Mouse (Mus musculus): ENCODE data around the gene Eml4. TPM values are rescaled to one million over a fixed set of nuclear protein-coding genes. Genes with fewer than 3 reads are reported as not detected.

Gene Eml4
- polyA plus RNA-seq, 1 experiment: 11.6 TPM

DNA sequence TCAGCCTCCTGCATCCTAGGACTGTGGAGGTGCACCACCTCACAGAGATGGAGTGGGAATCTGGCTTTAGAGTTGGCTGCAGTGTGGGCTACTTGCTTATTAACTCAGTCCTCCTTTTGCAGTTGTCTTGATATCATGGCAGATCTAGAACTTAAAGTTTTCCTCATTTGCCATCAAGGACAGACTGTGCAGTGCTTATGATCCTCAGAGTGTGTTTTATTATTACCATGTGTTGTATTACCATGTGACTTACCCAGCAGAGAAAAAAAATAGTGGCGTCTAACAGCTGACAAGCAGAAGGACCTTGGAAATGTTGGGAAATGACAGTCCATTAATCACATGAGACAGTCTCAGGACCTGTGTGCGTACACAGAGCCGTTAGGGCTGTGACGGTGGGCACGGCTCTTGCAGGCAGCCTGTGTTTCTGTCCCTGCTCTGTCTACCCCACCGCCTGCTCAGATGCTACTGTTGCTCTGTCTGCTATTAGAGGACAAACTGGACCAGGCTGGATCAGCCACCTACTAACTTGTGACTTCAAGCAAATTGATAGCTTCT lies 116.0 kb downstream of the Eml4 start:
- Histone ChIP-seq H3K27me3 (ENCODE audit: control insufficient read depth, insufficient read depth, low read length) (no peaks in the 10 kb centered on the region), H3K36me3 (ENCODE audit: control insufficient read depth, insufficient read depth, low read length) (peaks cover 1% of the 10 kb centered on the region; the same call in 1 of the 2 replicates), H3K4me1 (ENCODE audit: control insufficient read depth, insufficient read depth, low read length) (no peaks in the 10 kb centered on the region), H3K4me3 (ENCODE audit: control insufficient read depth, low read depth, low read length) (no peak overlapping the region), H3K27ac (ENCODE audit: control insufficient read depth, insufficient read depth, low read depth, low read length) (no peak overlapping the region)
- TF ChIP-seq POLR2A (IDR thresholded peaks at IDR 0.05; ENCODE audit: control insufficient read depth, low read depth, low read length) (no peak), CTCF (IDR thresholded peaks at IDR 0.05; ENCODE audit: control insufficient read depth, insufficient read depth, insufficient replicate concordance, low read depth, low read length) (no peak)

DNA sequence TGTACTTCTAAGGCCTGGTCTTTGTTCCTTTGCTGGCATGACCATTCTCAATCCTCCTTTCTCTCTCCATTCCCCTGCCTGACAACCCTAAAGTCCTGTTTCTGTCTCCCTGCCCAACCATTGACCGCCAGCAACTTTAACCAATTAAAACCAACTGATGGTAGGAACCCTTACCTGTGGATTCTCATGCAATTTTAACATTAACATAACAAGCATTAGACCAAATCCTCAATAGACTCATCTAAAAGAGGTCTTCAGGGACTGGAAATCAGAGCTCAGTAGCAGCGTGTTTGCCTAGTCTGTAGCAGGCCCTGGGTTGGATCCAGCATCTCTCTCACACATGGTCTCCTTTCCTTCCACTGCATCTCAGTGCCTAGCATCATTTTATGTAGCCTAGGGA lies 118.9 kb downstream of the Eml4 start:
- Histone ChIP-seq H3K27me3 (ENCODE audit: control insufficient read depth, insufficient read depth, low read length) (no peaks in the 10 kb centered on the region), H3K4me3 (ENCODE audit: control insufficient read depth, low read depth, low read length) (no peak overlapping the region), H3K27ac (ENCODE audit: control insufficient read depth, insufficient read depth, low read depth, low read length) (no peak overlapping the region), H3K36me3 (ENCODE audit: control insufficient read depth, insufficient read depth, low read length) (no peaks in the 10 kb centered on the region; the same call in 1 of the 2 replicates), H3K4me1 (ENCODE audit: control insufficient read depth, insufficient read depth, low read length) (no peaks in the 10 kb centered on the region)
- TF ChIP-seq CTCF (IDR thresholded peaks at IDR 0.05; ENCODE audit: control insufficient read depth, insufficient read depth, insufficient replicate concordance, low read depth, low read length) (no peak), POLR2A (IDR thresholded peaks at IDR 0.05; ENCODE audit: control insufficient read depth, low read depth, low read length) (no peak)

DNA sequence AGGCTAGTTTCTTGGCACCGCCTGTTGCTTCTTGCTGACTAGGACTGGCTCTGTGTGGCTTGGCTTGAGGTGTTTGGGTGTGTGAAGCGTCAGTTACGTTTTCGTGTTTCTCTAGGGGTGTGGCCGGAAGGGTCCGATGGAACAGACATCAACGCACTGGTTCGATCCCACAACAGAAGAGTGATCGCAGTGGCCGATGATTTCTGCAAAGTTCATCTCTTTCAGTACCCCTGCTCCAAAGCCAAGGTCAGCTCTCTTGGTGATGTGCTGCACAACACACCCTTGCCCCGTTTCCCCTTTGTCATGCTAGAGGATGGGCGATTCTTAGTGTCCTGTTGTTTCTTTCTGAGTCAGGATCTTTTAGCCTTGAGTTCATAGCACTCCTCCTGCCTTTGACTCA lies 126.4 kb downstream of the Eml4 start:
- no peaks in the 10 kb centered on the region for H3K4me1 ChIP-seq (ENCODE audit: control insufficient read depth, insufficient read depth, low read length)
- H3K36me3 ChIP-seq (ENCODE audit: control insufficient read depth, insufficient read depth, low read length): peaks cover 1% of the 10 kb centered on the region; the same call in 1 of the 2 replicates
- no peak overlapping the region for H3K4me3 ChIP-seq (ENCODE audit: control insufficient read depth, low read depth, low read length)
- no peak for TF ChIP-seq POLR2A (IDR thresholded peaks at IDR 0.05; ENCODE audit: control insufficient read depth, low read depth, low read length)
- no peak for TF ChIP-seq CTCF (IDR thresholded peaks at IDR 0.05; ENCODE audit: control insufficient read depth, insufficient read depth, insufficient replicate concordance, low read depth, low read length)
- no peak overlapping the region for H3K27ac ChIP-seq (ENCODE audit: control insufficient read depth, insufficient read depth, low read depth, low read length)
- no peaks in the 10 kb centered on the region for H3K27me3 ChIP-seq (ENCODE audit: control insufficient read depth, insufficient read depth, low read length)

DNA sequence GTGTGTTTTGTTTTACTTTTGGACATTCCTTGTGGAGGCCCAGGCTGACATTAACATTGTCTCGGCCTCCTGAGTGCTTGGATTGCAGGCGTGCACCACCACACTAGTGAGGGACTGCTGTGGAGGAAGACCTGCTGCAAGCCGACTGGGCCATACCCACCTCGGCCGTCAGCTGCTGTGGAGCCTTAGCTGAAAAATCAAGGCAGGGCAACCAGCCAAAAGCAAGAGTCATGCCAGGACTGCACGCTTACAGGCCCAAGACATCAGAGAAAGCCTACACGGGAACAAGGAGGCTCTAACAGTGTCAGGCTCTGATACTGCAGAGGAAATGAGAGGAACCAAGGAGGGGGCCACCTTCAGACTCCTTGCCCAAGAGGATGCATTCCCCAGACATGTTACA lies 130.8 kb downstream of the Eml4 start:
- peaks cover 1% of the 10 kb centered on the region; the same call in 1 of the 2 replicates for H3K36me3 ChIP-seq (ENCODE audit: control insufficient read depth, insufficient read depth, low read length)
- TF ChIP-seq CTCF (IDR thresholded peaks at IDR 0.05; ENCODE audit: control insufficient read depth, insufficient read depth, insufficient replicate concordance, low read depth, low read length) (no peak), POLR2A (IDR thresholded peaks at IDR 0.05; ENCODE audit: control insufficient read depth, low read depth, low read length) (no peak)
- H3K4me1 ChIP-seq (ENCODE audit: control insufficient read depth, insufficient read depth, low read length): no peaks in the 10 kb centered on the region
- no peaks in the 10 kb centered on the region for H3K27me3 ChIP-seq (ENCODE audit: control insufficient read depth, insufficient read depth, low read length)
- H3K4me3 ChIP-seq (ENCODE audit: control insufficient read depth, low read depth, low read length): no peak overlapping the region
- H3K27ac ChIP-seq (ENCODE audit: control insufficient read depth, insufficient read depth, low read depth, low read length): no peak overlapping the region

DNA sequence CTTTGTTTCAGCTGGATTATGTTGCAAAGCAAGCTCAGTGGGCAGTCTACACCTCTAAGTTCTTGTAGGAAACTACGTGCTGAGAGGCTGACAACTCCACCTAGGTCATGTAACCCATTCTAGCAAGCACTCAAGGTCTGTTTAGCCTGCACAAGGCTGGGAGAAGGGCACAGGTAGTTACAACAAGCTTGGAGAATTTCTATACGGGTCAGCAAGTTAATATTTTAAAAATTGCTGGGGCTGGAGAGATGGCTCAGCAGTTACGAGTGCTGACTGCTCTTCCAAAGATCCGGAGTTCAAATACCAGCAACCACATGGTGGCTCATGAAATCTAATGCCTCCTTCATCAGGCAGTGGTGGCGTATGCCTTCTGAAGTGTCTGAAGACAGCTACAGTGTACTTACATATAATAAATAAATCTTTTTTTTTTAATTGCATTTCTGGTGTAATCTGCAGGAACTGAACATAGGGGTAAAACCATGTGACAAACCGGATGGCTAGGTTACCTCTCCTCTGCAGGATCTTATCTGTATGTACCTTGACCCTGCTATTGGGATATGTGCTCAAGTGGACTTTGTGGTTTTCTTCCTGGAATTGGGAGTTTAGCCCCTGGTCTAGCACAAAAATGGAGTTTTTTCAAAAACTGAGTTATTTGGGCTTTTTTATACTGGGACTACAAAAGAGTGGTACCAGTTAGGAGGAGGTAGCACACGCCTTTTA lies 132.2 kb downstream of the Eml4 start:
- TF ChIP-seq CTCF (IDR thresholded peaks at IDR 0.05; ENCODE audit: control insufficient read depth, insufficient read depth, insufficient replicate concordance, low read depth, low read length) (no peak), POLR2A (IDR thresholded peaks at IDR 0.05; ENCODE audit: control insufficient read depth, low read depth, low read length) (no peak)
- Histone ChIP-seq H3K4me1 (ENCODE audit: control insufficient read depth, insufficient read depth, low read length) (no peaks in the 10 kb centered on the region), H3K4me3 (ENCODE audit: control insufficient read depth, low read depth, low read length) (no peak overlapping the region), H3K27ac (ENCODE audit: control insufficient read depth, insufficient read depth, low read depth, low read length) (no peak overlapping the region), H3K36me3 (ENCODE audit: control insufficient read depth, insufficient read depth, low read length) (peaks cover 1% of the 10 kb centered on the region; the same call in 1 of the 2 replicates), H3K27me3 (ENCODE audit: control insufficient read depth, insufficient read depth, low read length) (no peaks in the 10 kb centered on the region)

DNA sequence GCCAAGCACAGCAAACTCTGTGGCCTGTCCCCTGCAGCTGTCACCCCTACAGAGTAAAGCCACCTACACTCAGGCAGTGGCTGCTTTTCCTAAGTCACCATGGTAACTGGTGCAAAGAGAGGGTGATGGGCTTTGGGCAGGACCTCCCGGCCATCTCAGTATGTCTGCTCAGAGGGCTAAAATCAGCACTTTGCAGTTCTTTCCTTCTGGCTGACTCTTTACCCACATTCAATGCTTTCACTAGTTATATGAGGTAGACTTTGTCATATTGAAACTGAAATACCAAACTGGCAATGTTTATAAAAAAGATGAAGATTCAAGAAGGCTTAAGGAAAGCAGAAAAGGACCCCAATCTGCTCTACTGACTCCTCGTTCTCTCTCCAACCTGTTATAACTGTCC lies 133.1 kb downstream of the Eml4 start:
- H3K27ac ChIP-seq (ENCODE audit: control insufficient read depth, insufficient read depth, low read depth, low read length): no peak overlapping the region
- TF ChIP-seq CTCF (IDR thresholded peaks at IDR 0.05; ENCODE audit: control insufficient read depth, insufficient read depth, insufficient replicate concordance, low read depth, low read length) (no peak), POLR2A (IDR thresholded peaks at IDR 0.05; ENCODE audit: control insufficient read depth, low read depth, low read length) (no peak)
- no peaks in the 10 kb centered on the region for H3K4me1 ChIP-seq (ENCODE audit: control insufficient read depth, insufficient read depth, low read length)
- H3K27me3 ChIP-seq (ENCODE audit: control insufficient read depth, insufficient read depth, low read length): no peaks in the 10 kb centered on the region
- 0 out of 2 replicates have a peak, but pooled peaks cover 1% of the 10 kb centered on the region for H3K36me3 ChIP-seq (ENCODE audit: control insufficient read depth, insufficient read depth, low read length)
- no peak overlapping the region for H3K4me3 ChIP-seq (ENCODE audit: control insufficient read depth, low read depth, low read length)

DNA sequence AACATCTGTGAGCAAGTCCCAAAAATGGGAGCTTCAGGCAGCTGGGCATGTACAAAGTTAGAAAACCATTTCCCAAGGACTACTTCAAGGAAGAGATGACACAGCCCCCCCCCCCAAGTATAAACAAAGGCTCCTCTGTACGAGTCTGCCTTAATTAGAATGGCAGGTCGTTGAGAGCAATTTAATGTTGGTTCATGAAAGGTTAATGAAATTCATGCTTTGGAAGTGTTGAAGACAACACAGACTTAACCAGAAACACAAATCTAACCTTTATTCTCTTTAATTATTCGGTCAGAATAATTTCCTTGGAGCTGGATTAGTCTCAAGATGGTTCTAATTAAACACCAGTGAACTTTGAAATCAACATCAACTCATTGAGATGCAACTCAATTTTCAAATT lies 137.0 kb downstream of the Eml4 start:
- H3K36me3 ChIP-seq (ENCODE audit: control insufficient read depth, insufficient read depth, low read length): no peaks in the 10 kb centered on the region
- no peak overlapping the region for H3K27ac ChIP-seq (ENCODE audit: control insufficient read depth, insufficient read depth, low read depth, low read length)
- TF ChIP-seq CTCF (IDR thresholded peaks at IDR 0.05; ENCODE audit: control insufficient read depth, insufficient read depth, insufficient replicate concordance, low read depth, low read length) (no peak), POLR2A (IDR thresholded peaks at IDR 0.05; ENCODE audit: control insufficient read depth, low read depth, low read length) (no peak)
- H3K4me1 ChIP-seq (ENCODE audit: control insufficient read depth, insufficient read depth, low read length): no peaks in the 10 kb centered on the region
- no peak overlapping the region for H3K4me3 ChIP-seq (ENCODE audit: control insufficient read depth, low read depth, low read length)
- no peaks in the 10 kb centered on the region for H3K27me3 ChIP-seq (ENCODE audit: control insufficient read depth, insufficient read depth, low read length)

Measured in testis, adult 2 months (tissue).